Mouse (Mus musculus) liver, embryonic 13.5 days (tissue): ENCODE data around the gene P4hb. TPM values are rescaled to one million over a fixed set of nuclear protein-coding genes. Genes with fewer than 3 reads are reported as not detected.
A peak's percentile ranks its signal among the peaks of the same experiment; 100 is the strongest.

Experiments
- ATAC-seq: fragments of 200-750 bp; cut with Nextera tagmentation; 2 replicates; pipeline ENCODE4 v1.8.0; 2017; ENCODE audit warnings: low read depth, mild to moderate bottlenecking, moderate number of reproducible peaks, moderate library complexity
- DNase-seq: peaks from one replicate; pipeline ENCODE4 v3.0.0; 2022
- H3K27ac ChIP-seq: fragments of 300-500 bp; sonication (generic); 2 replicates; pipeline ENCODE4 v1.5.1; 2015; ENCODE audit warnings: moderate library complexity, mild to moderate bottlenecking, inconsistent platforms
- H3K27me3 ChIP-seq: fragments of 300-500 bp; sonication (generic); 2 replicates; pipeline ENCODE4 v1.6.1; 2015; ENCODE audit warnings: mild to moderate bottlenecking, inconsistent platforms
- H3K36me3 ChIP-seq: fragments of 300-500 bp; sonication (generic); 2 replicates; pipeline ENCODE4 v1.6.1; 2015; ENCODE audit warnings: mild to moderate bottlenecking, inconsistent platforms
- H3K4me1 ChIP-seq: fragments of 300-500 bp; sonication (generic); replicated peaks from 2 replicates; pipeline ENCODE4 v1.6.1; 2015; ENCODE audit warnings: inconsistent platforms
- H3K4me2 ChIP-seq: fragments of 300-500 bp; sonication (generic); 2 replicates; pipeline ENCODE4 v1.6.1; 2015; ENCODE audit warnings: inconsistent platforms, mild to moderate bottlenecking, moderate library complexity
- H3K4me3 ChIP-seq: fragments of 300-500 bp; sonication (generic); replicated peaks from 2 replicates; pipeline ENCODE4 v1.5.1; 2015; ENCODE audit warnings: mild to moderate bottlenecking, inconsistent platforms
- H3K9ac ChIP-seq: fragments of 300-500 bp; sonication (generic); 2 replicates; pipeline ENCODE4 v1.6.1; 2015; ENCODE audit warnings: mild to moderate bottlenecking, inconsistent platforms
- H3K9me3 ChIP-seq: fragments of 300-500 bp; sonication (generic); replicated peaks from 2 replicates; pipeline ENCODE4 v1.6.1; 2016; ENCODE audit warnings: inconsistent platforms
- WGBS: fragments of 180-500 bp; shearing (Covaris S2); methylation state at CpG from one replicate; pipeline ENCODE4 v1.1.7; 2015; ENCODE audit not compliant: insufficient replicate concordance; 5-methylcytosine and 5-hydroxymethylcytosine counted together
- polyA plus RNA-seq: library from polyadenylated mRNA; unstranded; fragments of >200 nt; fragmentation: Nextera tagmentation; extraction: Ambion mirVana; gene quantifications from 2 replicates; pipeline ENCODE4 v1.2.1, GENCODE M21; 2015

Gene P4hb
- polyA plus RNA-seq, 1 experiment from 2014 or later: 403 TPM

DNA sequence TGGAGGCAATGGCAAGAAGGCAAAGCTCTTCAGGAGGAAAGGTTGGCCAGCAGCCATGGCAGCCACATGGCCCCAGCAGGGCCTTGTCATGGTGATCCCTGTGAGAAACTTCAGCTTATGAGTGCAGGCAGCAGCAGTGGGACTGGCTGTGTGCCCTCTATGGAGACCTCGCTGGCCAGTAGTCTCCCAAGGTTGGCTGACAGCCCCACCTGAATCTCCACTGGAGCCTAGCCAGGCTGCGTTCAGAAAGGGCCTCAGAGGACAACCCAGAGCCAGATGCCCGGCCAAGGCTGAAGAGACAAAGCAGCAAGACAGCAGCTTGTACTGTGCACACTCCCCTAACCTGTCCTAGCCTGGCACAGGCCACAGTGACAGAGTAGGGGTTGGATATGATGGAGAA lies 34.6 kb downstream of the P4hb start:
- Histone ChIP-seq H3K4me1 (peaks cover 23% of the 10 kb centered on the region), H3K4me3 (no peak overlapping the region), H3K4me2 (no peak overlapping the region), H3K27me3 (peaks cover 22% of the 10 kb centered on the region), H3K27ac (no peak overlapping the region), H3K36me3 (peaks cover 13% of the 10 kb centered on the region; the same call in 1 of the 2 replicates), H3K9me3 (no peaks in the 10 kb centered on the region), H3K9ac (no peak overlapping the region)
- DNase-seq: no peak
- WGBS: 71% methylated on average over 3 of the region's 3 CpGs
- ATAC-seq: no peak

DNA sequence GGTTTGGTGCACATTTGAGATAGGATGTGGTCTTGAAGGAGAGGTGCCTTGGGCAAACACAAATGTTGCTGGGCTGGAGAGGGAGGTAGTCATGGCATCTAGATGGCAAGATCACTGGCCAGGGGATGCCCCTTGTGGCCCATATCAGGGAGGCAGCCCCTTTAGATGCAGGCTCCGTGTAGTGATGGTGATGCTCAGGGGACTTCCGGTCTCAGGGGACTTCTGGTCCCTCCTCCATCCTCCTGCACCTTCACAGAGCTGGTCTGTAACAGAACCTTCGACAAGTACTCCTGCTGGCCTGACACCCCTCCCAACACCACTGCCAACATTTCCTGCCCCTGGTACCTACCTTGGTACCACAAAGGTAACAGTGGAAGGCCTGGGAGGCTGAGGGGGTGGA lies 37.2 kb downstream of the P4hb start:
- no peak for ATAC-seq
- WGBS: 53% methylated on average over 3 of the region's 3 CpGs
- Histone ChIP-seq H3K36me3 (no peaks in the 10 kb centered on the region), H3K9ac (no peak overlapping the region), H3K27me3 (peaks cover 49% of the 10 kb centered on the region), H3K27ac (no peak overlapping the region), H3K9me3 (no peaks in the 10 kb centered on the region), H3K4me2 (no peak overlapping the region), H3K4me1 (peaks cover 30% of the 10 kb centered on the region), H3K4me3 (no peak overlapping the region)
- no peak for DNase-seq

DNA sequence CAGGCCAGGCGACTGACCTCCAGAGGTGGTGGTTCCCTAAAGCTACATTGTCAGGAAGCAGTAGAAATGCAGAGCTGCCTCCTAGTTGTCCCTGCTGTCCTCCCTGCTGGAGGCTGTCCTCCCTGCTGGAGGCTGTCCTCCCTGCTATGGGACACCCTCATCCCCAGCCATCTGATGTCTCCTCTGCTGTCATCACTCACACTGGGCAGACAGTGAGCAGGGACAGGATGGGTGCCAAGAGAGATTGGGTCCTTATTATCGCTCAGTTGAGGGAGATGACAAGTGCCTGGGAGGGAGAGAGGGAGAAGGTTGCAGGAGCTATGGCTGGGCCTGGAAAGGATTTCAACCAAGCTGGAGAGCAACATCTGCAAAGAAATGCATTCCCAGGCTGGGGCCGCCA lies 37.9 kb downstream of the P4hb start:
- DNase-seq (no peak), ATAC-seq (no peak)
- Histone ChIP-seq H3K27me3 (peaks cover 56% of the 10 kb centered on the region), H3K36me3 (no peaks in the 10 kb centered on the region), H3K9ac (no peak overlapping the region), H3K9me3 (no peaks in the 10 kb centered on the region), H3K4me3 (no peak overlapping the region), H3K4me2 (no peak overlapping the region), H3K4me1 (peaks cover 32% of the 10 kb centered on the region), H3K27ac (no peak overlapping the region)
- 66% methylated on average over 3 of the region's 3 CpGs for WGBS

DNA sequence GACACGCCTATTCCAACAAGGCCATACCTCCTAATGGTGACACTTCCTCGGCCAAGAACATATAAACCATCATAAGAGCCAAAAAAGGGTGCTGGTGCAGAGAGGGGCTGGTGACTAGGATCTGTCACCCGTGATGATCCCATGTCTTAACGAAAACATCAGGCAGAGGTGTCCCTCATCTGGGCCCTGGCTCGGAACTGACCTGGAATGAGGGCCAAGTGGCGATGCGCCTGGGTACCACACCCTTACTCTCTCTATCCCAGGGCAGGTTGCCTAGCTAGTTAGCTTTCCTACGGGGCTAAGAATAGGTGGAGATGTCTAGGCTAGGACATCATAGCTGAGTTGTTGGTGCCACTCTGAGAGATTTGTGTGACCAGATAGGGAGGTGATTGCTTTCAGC lies 39.0 kb downstream of the P4hb start:
- no peak overlapping the region for H3K9ac ChIP-seq
- ATAC-seq: no peak
- no peaks in the 10 kb centered on the region for H3K9me3 ChIP-seq
- 65% methylated on average over 8 of the region's 8 CpGs for WGBS
- no peaks in the 10 kb centered on the region for H3K36me3 ChIP-seq
- no peak overlapping the region for H3K27ac ChIP-seq
- H3K27me3 ChIP-seq: peaks cover 66% of the 10 kb centered on the region
- H3K4me3 ChIP-seq: no peak overlapping the region
- no peak for DNase-seq
- no peak overlapping the region for H3K4me2 ChIP-seq
- H3K4me1 ChIP-seq: peaks cover 22% of the 10 kb centered on the region

DNA sequence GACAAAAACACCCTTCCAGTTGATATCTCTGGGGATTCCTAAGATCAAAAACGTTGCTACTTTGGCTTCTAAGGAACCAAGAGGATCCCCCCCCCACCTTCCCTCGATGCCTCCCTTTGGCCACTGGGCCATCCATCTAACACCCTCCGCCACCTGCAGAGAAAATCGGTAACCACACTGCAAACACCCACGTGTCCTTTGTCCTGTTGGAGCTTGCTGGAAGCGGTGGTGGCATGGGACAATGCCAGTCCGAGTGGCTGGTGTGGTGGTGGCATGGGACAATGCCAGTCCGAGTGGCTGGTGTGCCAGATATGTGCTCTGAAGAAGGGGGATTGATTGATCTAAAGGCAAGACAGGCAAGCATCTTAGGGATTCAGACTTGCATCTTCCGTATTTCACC lies 41.4 kb downstream of the P4hb start:
- DNase-seq (no peak), ATAC-seq (no peak)
- H3K4me3 ChIP-seq: peak overlapping the region; percentile 54
- H3K36me3 ChIP-seq: no peaks in the 10 kb centered on the region
- 30% methylated on average over 9 of the region's 9 CpGs for WGBS
- no peaks in the 10 kb centered on the region for H3K9me3 ChIP-seq
- H3K4me2 ChIP-seq: peak overlapping the region; percentile 61
- peaks cover 31% of the 10 kb centered on the region for H3K4me1 ChIP-seq
- H3K27ac ChIP-seq: no peak overlapping the region; the same call in 1 of the 2 replicates
- peak overlapping the region; percentile 65 for H3K9ac ChIP-seq
- H3K27me3 ChIP-seq: peaks cover 79% of the 10 kb centered on the region

DNA sequence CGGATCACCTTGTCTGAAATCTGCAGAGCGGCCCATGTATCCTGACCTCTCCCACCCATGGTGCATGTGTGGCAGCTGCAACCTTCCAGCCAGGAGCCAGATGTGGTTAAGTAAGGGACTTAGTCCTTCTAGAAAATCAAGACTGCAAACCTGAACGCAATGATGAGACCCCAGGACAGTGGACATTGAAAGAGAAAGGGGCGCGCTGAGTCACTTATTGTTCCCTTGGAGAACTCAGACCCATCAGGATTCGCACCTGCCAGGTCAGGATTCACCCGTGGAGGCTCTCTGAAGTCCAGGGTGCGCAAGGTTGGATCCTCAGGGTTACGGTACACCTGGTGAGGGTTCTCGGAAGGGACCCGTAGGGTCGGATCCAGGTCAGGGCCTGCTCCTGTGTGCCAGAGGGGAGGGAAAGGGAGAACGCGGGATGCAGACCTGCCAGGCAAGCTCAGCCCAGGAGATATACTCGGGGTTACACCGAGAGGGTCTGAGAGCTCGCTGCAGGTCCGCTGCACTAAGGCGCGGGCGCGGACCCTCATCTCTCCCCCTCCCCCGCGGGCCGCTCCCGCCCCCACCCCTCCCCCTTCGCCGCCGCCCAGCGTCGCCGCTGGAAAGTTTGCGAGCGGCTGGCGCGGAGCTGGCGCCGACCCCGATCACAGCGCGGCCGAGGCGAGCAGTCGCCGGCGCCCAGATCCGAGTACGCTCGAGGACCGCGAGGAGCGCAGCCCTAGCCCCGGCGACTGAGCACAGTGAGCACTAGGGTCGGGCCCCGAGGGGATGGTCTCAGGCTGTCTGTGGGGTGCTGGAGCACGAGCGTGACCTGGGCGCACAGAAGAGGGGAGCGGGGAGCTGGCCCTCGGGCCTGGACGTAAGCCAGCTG lies 42.7 kb downstream of the P4hb start, which contains the start of gene Gcgr:
Gene Gcgr, plus strand, starts transcription at position 615 of the 880 bp plus-strand sequence.
- peak within 1 kb of the TSS; percentile 65 for H3K9ac ChIP-seq
- DNase-seq: no peak
- no peaks in the 10 kb centered on the region for H3K9me3 ChIP-seq
- H3K27me3 ChIP-seq: peaks cover 74% of the 10 kb centered on the region
- no peak; the same call in 1 of the 2 replicates for ATAC-seq
- H3K4me2 ChIP-seq: peak within 1 kb of the TSS; percentile 61
- H3K4me1 ChIP-seq: peaks cover 31% of the 10 kb centered on the region
- H3K36me3 ChIP-seq: no peaks in the 10 kb centered on the region
- H3K27ac ChIP-seq: peak within 1 kb of the TSS; percentile 29
- WGBS: 10% methylated on average over 62 of the region's 62 CpGs
- H3K4me3 ChIP-seq: peak within 1 kb of the TSS; percentile 54

DNA sequence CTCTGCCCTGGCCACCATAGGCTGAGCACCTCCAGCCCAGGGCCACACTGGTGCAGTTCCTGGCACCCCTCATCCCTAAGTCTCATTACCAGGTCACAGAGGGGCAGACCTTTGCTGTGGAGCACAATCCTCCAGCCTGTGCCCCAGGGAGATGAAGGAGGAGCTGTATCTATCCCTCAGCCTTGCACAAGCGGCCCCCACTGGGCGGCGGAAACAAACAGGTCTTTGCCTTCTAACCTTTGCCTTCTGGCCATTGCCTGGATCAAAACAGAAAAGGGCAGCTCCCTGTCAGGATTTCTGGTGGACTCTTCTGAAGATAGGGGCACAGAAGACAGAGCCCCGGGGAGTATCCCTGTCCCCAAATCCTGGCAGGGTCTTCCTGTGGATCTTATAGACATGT lies 44.1 kb downstream of the P4hb start:
- peak; percentile 46 for ATAC-seq
- 62% methylated on average over 4 of the region's 4 CpGs for WGBS
- DNase-seq: no peak
- H3K9ac ChIP-seq: no peak overlapping the region
- no peaks in the 10 kb centered on the region for H3K9me3 ChIP-seq
- H3K4me2 ChIP-seq: no peak overlapping the region
- H3K4me3 ChIP-seq: no peak overlapping the region
- H3K27me3 ChIP-seq: peaks cover 63% of the 10 kb centered on the region
- H3K4me1 ChIP-seq: peaks cover 31% of the 10 kb centered on the region
- no peaks in the 10 kb centered on the region for H3K36me3 ChIP-seq
- peak overlapping the region; percentile 29 for H3K27ac ChIP-seq

DNA sequence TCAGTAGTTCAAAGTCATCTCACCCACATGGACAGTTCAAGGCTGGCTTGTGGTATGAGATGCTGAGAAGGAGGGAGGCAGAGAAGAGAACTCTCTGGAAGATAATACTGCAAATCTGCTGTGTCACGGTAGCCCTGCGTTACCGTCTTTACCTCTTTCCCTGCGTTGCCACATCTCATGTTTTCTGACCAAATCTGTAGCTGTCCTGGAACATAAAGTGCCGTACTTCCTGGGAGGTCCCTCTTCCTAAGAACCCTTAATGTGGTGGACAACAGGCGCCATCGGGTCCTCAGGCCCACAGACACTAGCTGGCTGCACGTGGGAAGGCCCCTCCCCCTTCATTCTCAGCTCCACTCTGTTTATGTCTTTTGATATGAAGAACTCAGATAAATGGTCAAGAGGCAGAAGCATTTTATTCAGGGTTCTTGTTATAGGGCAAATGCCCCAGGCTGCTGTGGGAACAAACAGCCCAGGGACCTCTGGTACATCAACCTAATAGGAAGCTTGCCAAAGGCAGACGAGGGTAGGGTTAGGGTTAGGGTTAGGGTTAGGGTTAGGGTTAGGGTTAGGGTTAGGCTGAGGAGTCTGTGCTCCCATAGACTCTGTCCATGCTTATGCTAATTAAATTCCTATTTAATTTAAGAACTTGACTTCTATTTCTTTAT lies 45.2 kb downstream of the P4hb start:
- H3K4me2 ChIP-seq: peak overlapping the region; percentile 25; the same call in 1 of the 2 replicates
- peaks cover 53% of the 10 kb centered on the region for H3K27me3 ChIP-seq
- no peak for DNase-seq
- no peak overlapping the region for H3K27ac ChIP-seq
- no peak overlapping the region for H3K9ac ChIP-seq
- peaks cover 32% of the 10 kb centered on the region for H3K4me1 ChIP-seq
- H3K4me3 ChIP-seq: no peak overlapping the region
- WGBS: 49% methylated on average over 9 of the region's 9 CpGs
- H3K36me3 ChIP-seq: no peaks in the 10 kb centered on the region
- no peaks in the 10 kb centered on the region for H3K9me3 ChIP-seq
- ATAC-seq: peak; percentile 32; the same call in 1 of the 2 replicates

DNA sequence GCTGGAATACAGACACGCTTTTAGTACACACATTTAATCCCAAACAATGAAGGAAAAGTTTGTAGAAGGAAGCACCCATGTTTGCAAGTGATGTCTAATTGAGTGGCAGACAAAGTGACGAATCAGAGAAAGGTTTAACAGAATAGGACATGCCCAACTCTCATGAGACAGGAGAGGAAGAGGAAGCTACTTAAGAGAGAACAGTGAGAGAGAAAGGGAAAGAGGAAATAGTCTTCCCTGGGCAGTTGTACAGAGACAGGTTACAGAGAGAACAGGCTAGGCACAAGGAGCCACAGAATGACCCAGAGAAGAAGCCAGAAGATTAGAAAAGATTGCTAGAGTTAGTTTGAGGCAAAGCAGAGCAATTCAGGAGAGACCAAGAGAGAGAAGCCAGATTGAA lies 47.1 kb downstream of the P4hb start:
- H3K9ac ChIP-seq: no peak overlapping the region
- peaks cover 39% of the 10 kb centered on the region for H3K4me1 ChIP-seq
- H3K27me3 ChIP-seq: peaks cover 34% of the 10 kb centered on the region
- H3K27ac ChIP-seq: no peak overlapping the region
- no peak for DNase-seq
- no peaks in the 10 kb centered on the region for H3K9me3 ChIP-seq
- H3K4me2 ChIP-seq: no peak overlapping the region
- no peak overlapping the region for H3K4me3 ChIP-seq
- no peak for ATAC-seq
- 62% methylated on average over 2 of the region's 2 CpGs for WGBS
- no peaks in the 10 kb centered on the region for H3K36me3 ChIP-seq

DNA sequence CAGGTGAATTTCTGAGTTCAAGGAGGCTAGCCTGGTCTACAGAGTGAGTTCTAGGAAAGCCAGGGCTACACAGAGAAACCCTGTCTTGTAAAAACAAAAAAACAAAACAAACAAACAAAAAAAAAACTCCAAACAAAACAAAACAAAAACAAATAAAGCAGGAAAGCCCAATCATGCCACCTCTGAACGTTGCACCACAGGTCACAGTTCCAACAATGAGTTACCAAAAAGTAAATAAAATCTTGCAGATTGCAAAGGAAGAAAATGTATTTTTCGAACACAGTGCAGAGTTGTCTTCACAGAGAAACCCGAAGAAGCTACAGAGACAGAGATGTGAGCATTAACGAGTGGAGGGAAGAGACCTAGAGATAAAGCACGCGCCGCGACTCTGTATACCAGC lies 50.5 kb downstream of the P4hb start:
- Histone ChIP-seq H3K4me3 (no peak overlapping the region), H3K4me2 (no peak overlapping the region), H3K4me1 (peaks cover 51% of the 10 kb centered on the region), H3K36me3 (no peaks in the 10 kb centered on the region), H3K9ac (no peak overlapping the region), H3K27ac (no peak overlapping the region), H3K9me3 (no peaks in the 10 kb centered on the region), H3K27me3 (peaks cover under 1% of the 10 kb centered on the region; the same call in 1 of the 2 replicates)
- ATAC-seq (no peak), DNase-seq (no peak)
- 68% methylated on average over 8 of the region's 8 CpGs for WGBS

DNA sequence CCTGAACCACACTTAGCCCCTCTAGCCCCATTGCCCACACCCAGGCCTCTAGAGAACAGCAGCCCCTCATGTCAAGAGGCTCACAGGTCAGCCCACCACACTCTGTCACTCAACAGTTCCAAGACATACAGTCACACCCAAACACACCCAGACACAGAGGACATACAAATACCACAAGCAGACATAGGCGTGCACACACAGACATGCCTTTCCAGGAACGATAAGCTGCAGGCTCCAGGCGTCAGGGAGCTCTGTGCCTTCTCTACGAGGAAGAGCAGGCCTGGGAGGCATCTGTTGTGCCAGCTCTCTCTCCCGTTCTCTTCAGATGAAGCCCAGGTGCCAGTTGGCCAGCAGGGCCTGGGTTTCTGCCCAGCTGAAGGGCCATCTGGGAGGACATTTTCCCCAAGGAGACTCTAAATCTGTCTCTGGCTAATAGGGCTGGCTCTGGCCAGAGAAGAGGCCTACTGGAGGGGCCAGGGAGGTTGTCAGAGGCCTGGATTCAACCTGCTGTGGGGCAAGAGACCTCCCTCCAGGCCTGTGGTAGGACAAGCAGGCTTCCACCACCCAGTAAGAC lies 52.0 kb downstream of the P4hb start:
- ATAC-seq (peak; percentile 93), DNase-seq (peak; percentile 45)
- Histone ChIP-seq H3K36me3 (no peaks in the 10 kb centered on the region), H3K9ac (peak overlapping the region; percentile 24; the same call in 1 of the 2 replicates), H3K4me2 (peak overlapping the region; percentile 12; the same call in 1 of the 2 replicates), H3K27ac (peak overlapping the region; percentile 86), H3K4me3 (no peak overlapping the region), H3K4me1 (peaks cover 49% of the 10 kb centered on the region), H3K9me3 (no peaks in the 10 kb centered on the region), H3K27me3 (no peaks in the 10 kb centered on the region)
- 43% methylated on average over 5 of the region's 5 CpGs for WGBS
